Mouse (Mus musculus) midbrain, embryonic 10.5 days (tissue): ENCODE measurements at regions not wholly inside any gene's neighbourhood (a gene's known extent, or its start where the extent isn't known, plus 50 kb on each side); places are given as distances from the start of the nearest gene placed in this dataset.
A peak's percentile ranks its signal among the peaks of the same experiment; 100 is the strongest.

Experiments used
- DNase-seq: peaks from one replicate; pipeline ENCODE4 v3.0.0-alpha.2; 2017; ENCODE audit warnings: low spot score
- H3K27ac ChIP-seq: fragments of 300-500 bp; sonication (generic); replicated peaks from 2 replicates; pipeline ENCODE4 v1.5.1; 2016; ENCODE audit warnings: mild to moderate bottlenecking
- H3K27me3 ChIP-seq: fragments of 300-500 bp; sonication (generic); 2 replicates; pipeline ENCODE4 v1.6.1; 2016; ENCODE audit warnings: low read depth, mild to moderate bottlenecking; ENCODE audit not compliant: poor library complexity, severe bottlenecking
- H3K36me3 ChIP-seq: fragments of 300-500 bp; sonication (generic); 2 replicates; pipeline ENCODE4 v1.6.1; 2016; ENCODE audit warnings: mild to moderate bottlenecking, moderate library complexity
- H3K4me1 ChIP-seq: fragments of 300-500 bp; sonication (generic); 2 replicates; pipeline ENCODE4 v1.6.1; 2016
- H3K4me3 ChIP-seq: fragments of 300-500 bp; sonication (generic); 2 replicates; pipeline ENCODE4 v1.5.1; 2016; ENCODE audit warnings: mild to moderate bottlenecking, moderate library complexity
- H3K9me3 ChIP-seq: fragments of 300-500 bp; sonication (generic); replicated peaks from 2 replicates; pipeline ENCODE4 v1.6.1; 2016; ENCODE audit warnings: mild to moderate bottlenecking
- WGBS: fragments of 180-500 bp; shearing (Covaris S2); methylation state at CpG from one replicate; pipeline ENCODE4 v1.1.7; 2016; 5-methylcytosine and 5-hydroxymethylcytosine counted together

GRCm38 (mm10) chr8:103405787-103406186 is 620.3 kb upstream of the Cdh11 start:
- Histone ChIP-seq H3K4me1 (no peaks in the 10 kb centered on the region), H3K27me3 (no peaks in the 10 kb centered on the region), H3K36me3 (no peaks in the 10 kb centered on the region), H3K4me3 (no peak overlapping the region), H3K9me3 (no peaks in the 10 kb centered on the region), H3K27ac (no peak overlapping the region)
- DNase-seq: no peak
- WGBS: 91% methylated on average over 12 of the region's 12 CpGs

- no peak overlapping the region for H3K27ac ChIP-seq
- no peaks in the 10 kb centered on the region for H3K27me3 ChIP-seq
- no peak for DNase-seq
- H3K9me3 ChIP-seq: no peaks in the 10 kb centered on the region
- WGBS: 81% methylated on average over 2 of the region's 2 CpGs
- no peaks in the 10 kb centered on the region for H3K36me3 ChIP-seq
- H3K4me1 ChIP-seq: no peaks in the 10 kb centered on the region
- H3K4me3 ChIP-seq: no peak overlapping the region
Observed at GRCm38 (mm10) chr8:103406921-103407320, 621.5 kb upstream of the Cdh11 start.

- Histone ChIP-seq H3K4me1 (no peaks in the 10 kb centered on the region), H3K27me3 (no peaks in the 10 kb centered on the region), H3K9me3 (no peaks in the 10 kb centered on the region), H3K4me3 (no peak overlapping the region), H3K36me3 (no peaks in the 10 kb centered on the region), H3K27ac (no peak overlapping the region)
- DNase-seq: no peak
- WGBS: 84% methylated on average over 5 of the region's 5 CpGs
Observed at GRCm38 (mm10) chr8:103407631-103408030, 622.2 kb upstream of the Cdh11 start.

GRCm38 (mm10) chr8:103408411-103408810 is 623.0 kb upstream of the Cdh11 start:
- Histone ChIP-seq H3K27ac (no peak overlapping the region), H3K27me3 (no peaks in the 10 kb centered on the region), H3K4me3 (no peak overlapping the region), H3K4me1 (no peaks in the 10 kb centered on the region), H3K36me3 (no peaks in the 10 kb centered on the region), H3K9me3 (no peaks in the 10 kb centered on the region)
- WGBS: 84% methylated on average over 3 of the region's 3 CpGs
- DNase-seq: no peak

DNA sequence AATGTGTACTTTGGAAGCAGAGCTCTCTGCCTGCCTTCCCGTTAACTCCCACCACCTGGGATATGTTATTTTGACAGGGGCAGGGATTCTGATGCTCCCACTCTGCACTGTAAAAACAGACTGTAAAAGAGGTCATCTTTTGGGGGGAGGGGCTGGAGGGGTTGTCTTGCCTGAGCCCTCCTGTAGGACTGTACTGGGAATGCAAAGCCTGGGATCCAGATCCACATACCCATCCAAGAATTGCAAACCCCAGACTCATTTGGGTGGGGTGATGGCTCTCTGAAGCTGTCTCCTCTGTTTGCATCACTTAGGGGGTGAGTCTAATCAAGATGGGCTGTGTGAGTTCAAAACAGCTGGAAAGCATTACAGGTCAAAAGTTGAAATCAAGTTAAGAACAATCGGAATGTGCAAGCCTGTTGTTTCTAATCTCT is 623.7 kb upstream of the Cdh11 start:
- no peaks in the 10 kb centered on the region for H3K36me3 ChIP-seq
- H3K27ac ChIP-seq: no peak overlapping the region
- no peaks in the 10 kb centered on the region for H3K9me3 ChIP-seq
- H3K27me3 ChIP-seq: no peaks in the 10 kb centered on the region
- H3K4me1 ChIP-seq: peaks cover 3% of the 10 kb centered on the region
- peak; percentile 34 for DNase-seq
- WGBS: 68% methylated on average over 2 of the region's 2 CpGs
- no peak overlapping the region for H3K4me3 ChIP-seq

GRCm38 (mm10) chr8:103412731-103413130 is 627.3 kb upstream of the Cdh11 start:
- Histone ChIP-seq H3K36me3 (no peaks in the 10 kb centered on the region), H3K27me3 (no peaks in the 10 kb centered on the region), H3K27ac (no peak overlapping the region), H3K4me3 (no peak overlapping the region), H3K9me3 (no peaks in the 10 kb centered on the region), H3K4me1 (peaks cover 9% of the 10 kb centered on the region)
- no peak for DNase-seq
- 81% methylated on average over 7 of the region's 7 CpGs for WGBS

DNA sequence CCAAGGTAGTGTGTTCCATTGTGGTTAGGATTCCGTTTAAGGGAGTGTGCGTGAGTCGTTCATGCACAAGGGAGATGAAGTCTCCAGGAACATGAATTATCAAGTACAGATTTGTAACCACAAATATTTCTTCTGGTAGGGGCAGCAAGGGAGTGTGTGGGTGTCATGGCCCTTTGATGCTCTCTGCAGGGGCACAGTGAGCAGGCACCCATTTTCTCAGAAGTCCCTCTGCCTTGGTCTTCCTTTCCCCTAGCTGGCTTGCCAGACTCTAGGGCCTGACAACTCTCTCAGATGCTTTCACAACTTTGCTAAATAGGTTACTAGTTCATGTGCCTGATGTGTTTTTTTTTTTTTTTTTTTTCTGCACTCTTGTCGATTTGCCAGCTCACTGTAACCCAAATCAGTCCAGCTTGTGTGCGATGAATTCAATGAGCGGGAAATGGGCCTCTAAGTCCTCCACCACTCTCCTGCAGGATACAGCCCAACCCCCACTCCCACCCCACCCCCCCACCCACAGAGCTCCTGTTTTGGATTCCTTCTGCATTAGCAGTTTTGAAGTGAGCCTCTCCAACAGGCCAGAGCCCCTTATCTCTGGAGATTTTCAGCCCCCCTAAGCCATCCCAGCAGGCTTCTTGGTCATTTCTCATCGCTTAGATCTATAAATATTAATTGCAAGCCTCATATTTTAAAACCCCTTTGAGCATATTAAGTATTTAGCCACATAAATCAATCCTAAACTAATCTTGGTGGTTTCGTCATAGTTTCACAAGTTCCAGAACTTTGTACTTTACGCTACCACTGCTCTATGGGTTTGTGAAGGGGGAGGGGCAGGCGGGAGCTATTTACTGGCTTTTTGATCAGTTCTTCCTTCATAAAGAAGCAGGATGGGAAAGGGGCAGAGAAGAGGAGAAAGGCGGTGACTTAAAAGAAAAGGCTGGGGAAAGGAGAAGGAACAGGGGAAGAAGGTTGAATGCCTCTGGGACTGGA is 628.4 kb upstream of the Cdh11 start:
- Histone ChIP-seq H3K9me3 (no peaks in the 10 kb centered on the region), H3K27ac (0 out of 2 replicates have a peak overlapping the region, but pooled peaks have one; percentile 6), H3K36me3 (no peaks in the 10 kb centered on the region), H3K4me3 (no peak overlapping the region), H3K27me3 (no peaks in the 10 kb centered on the region), H3K4me1 (peaks cover 9% of the 10 kb centered on the region)
- DNase-seq: no peak
- 71% methylated on average over 11 of the region's 11 CpGs for WGBS

DNA sequence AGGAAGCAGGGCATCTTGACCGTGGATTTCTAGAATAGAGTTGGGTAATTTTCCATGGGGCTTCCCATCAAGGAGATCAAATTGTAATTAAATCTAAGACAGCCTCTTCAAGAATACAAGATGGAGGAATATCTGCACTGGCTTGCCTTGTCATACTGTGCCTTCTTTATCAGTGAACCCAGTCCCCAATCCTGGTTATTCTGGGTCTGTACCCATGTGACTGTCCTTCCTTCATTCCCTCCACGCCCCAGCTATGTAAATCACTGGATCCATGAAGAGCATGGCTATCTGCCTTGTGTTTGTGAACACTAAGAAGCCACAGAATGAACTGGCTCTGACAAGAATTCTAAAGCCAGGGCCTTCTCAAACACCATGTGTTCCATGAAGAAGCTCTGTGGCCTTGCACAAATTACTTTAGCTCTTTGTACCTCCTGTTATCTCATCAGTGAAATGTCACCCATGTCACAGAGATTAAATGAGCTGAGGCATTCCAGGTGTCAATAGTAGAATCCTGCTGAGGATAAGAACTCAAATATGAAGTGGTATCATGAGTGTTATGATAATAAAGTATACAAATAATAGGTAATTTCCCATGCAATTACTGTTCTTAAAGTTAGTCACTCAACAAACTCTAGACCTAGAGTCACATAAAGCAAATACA is 637.0 kb upstream of the Cdh11 start:
- WGBS: 89% methylated on average over 2 of the region's 2 CpGs
- Histone ChIP-seq H3K27ac (no peak overlapping the region), H3K27me3 (no peaks in the 10 kb centered on the region), H3K9me3 (no peaks in the 10 kb centered on the region), H3K4me3 (no peak overlapping the region), H3K4me1 (no peaks in the 10 kb centered on the region), H3K36me3 (no peaks in the 10 kb centered on the region)
- no peak for DNase-seq

- Histone ChIP-seq H3K4me1 (no peaks in the 10 kb centered on the region), H3K9me3 (no peaks in the 10 kb centered on the region), H3K4me3 (no peak overlapping the region), H3K27ac (no peak overlapping the region), H3K27me3 (no peaks in the 10 kb centered on the region), H3K36me3 (no peaks in the 10 kb centered on the region)
- DNase-seq: no peak
- WGBS: 79% methylated on average over 1 of the region's 1 CpGs
Observed at GRCm38 (mm10) chr8:103425967-103426366, 640.5 kb upstream of the Cdh11 start.

DNA sequence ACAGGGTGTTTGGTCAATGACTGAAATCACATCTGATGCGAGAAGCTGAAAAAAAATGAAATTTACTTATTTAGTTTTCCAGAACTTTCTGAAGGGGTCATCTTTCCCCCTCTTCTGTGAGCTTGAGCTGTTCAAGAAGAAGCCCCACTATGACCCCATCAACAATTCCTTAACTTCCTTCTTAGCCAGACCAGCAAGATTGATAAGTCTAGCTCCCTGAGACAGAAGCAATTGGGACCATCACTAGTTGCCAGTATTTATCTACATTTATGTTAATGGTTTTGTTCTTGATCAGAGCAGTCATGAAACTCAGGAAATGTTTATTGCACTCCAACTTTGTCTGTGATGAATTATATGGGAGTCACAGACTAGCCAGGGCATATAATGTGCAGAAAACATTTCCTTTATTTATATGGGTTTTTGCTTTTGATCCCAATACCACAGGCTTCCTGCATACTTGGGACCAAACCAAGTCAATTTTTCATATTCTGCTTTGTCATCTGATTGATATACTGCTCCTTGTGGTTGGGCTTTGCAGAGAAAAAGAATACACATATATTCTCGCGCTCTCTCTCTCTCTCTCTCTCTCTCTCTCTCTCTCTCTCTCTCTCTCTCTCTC is 645.5 kb upstream of the Cdh11 start:
- no peak for DNase-seq
- no peaks in the 10 kb centered on the region for H3K36me3 ChIP-seq
- H3K9me3 ChIP-seq: no peaks in the 10 kb centered on the region
- no peak overlapping the region for H3K27ac ChIP-seq
- WGBS: 98% methylated on average over 3 of the region's 3 CpGs
- H3K27me3 ChIP-seq: no peaks in the 10 kb centered on the region
- no peak overlapping the region for H3K4me3 ChIP-seq
- H3K4me1 ChIP-seq: no peaks in the 10 kb centered on the region

DNA sequence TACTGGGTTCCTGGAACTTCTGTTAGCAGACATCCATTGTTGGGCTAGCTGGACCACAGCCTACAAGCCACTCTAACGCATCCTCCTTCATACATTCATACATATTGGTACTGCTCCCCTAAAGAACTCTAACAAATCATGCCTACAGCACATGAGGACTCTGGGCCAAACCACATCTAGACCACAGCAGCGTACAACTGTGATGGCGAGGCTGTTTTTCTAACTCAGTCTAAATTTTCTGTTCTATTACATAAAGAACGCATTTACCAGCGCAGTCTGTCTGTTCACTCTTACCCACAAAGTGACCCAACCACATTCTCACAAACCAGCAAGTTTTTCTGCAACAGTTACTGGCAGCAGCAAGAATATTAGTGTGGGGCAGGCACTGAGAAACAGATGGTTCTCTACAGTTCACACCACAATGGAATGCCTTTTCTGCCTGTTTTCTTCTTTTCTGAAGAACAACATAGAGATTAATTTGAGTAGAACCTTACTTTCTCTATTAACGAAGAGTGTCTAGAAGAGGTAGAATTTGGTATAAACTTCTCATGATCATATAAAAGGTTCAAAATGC is 648.2 kb upstream of the Cdh11 start:
- Histone ChIP-seq H3K4me1 (no peaks in the 10 kb centered on the region), H3K27ac (no peak overlapping the region), H3K9me3 (no peaks in the 10 kb centered on the region), H3K4me3 (no peak overlapping the region), H3K36me3 (no peaks in the 10 kb centered on the region), H3K27me3 (no peaks in the 10 kb centered on the region)
- WGBS: 93% methylated on average over 6 of the region's 6 CpGs
- DNase-seq: no peak

GRCm38 (mm10) chr8:103438995-103439717 is 653.7 kb upstream of the Cdh11 start:
- Histone ChIP-seq H3K9me3 (no peaks in the 10 kb centered on the region), H3K36me3 (no peaks in the 10 kb centered on the region), H3K27ac (no peak overlapping the region), H3K4me1 (peaks cover 17% of the 10 kb centered on the region), H3K4me3 (no peak overlapping the region), H3K27me3 (peaks cover 7% of the 10 kb centered on the region; the same call in 1 of the 2 replicates)
- 91% methylated on average over 6 of the region's 6 CpGs for WGBS
- DNase-seq: no peak
